Mouse (Mus musculus): ENCODE measurements around the gene Hnf4a. TPM values are rescaled to one million over a fixed set of nuclear protein-coding genes. Genes with fewer than 3 reads are reported as not detected.
A peak's percentile ranks its signal among the peaks of the same experiment; 100 is the strongest.

The Hnf4a gene
- polyA plus RNA-seq, 1 experiment, result not detected

DNA sequence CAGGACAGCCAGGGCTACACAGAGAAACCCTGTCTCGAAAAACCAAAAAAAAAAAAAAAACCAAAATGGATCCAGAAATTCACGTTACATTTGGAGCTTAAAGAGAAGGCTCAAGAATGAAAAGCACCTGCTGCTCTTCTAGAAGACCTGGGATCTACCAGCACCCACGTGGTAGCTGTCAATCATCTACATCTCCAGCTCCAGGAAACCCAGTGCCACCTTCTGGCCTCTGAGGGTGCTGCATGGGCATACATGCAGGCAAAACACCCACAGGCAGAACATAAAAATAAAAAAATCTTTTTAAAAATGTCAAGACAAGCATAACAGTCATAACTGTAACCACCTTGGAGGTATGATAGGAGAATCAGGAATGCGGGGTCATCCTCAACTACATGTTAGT is 91.1 kb downstream of the Hnf4a start:
- H3K27me3 ChIP-seq (ENCODE audit: control insufficient read depth, insufficient read depth, insufficient read length), result no peaks in the 10 kb centered on the region
- H3ac ChIP-seq (ENCODE audit: control insufficient read depth, insufficient read length, low read depth), result no peak overlapping the region
- no peak overlapping the region for H3K4me3 ChIP-seq (ENCODE audit: insufficient read depth, poor library complexity, severe bottlenecking)
- TF ChIP-seq FOSL1 (IDR thresholded peaks at IDR 0.05; ENCODE audit: insufficient read depth, low read length, poor library complexity, severe bottlenecking) (no peak), MYOD1 (IDR thresholded peaks at IDR 0.05; ENCODE audit: control insufficient read depth, insufficient read length, low read depth) (no peak), CTCF (IDR thresholded peaks at IDR 0.05; ENCODE audit: control insufficient read depth, insufficient read depth, insufficient read length) (peak; percentile 11), USF1 (IDR thresholded peaks at IDR 0.05; ENCODE audit: low read depth) (peak; percentile 13), MYOG (IDR thresholded peaks at IDR 0.05; ENCODE audit: control insufficient read depth, extremely low read depth, insufficient read length) (no peak), MAX (IDR thresholded peaks at IDR 0.05) (no peak)
- H3K79me3 ChIP-seq (ENCODE audit: low read depth), result no peaks in the 10 kb centered on the region
- H3K79me2 ChIP-seq (ENCODE audit: control insufficient read depth, insufficient read depth), result peaks cover 5% of the 10 kb centered on the region
- no peaks in the 10 kb centered on the region for H3K36me3 ChIP-seq (ENCODE audit: control insufficient read depth, insufficient read depth)

DNA sequence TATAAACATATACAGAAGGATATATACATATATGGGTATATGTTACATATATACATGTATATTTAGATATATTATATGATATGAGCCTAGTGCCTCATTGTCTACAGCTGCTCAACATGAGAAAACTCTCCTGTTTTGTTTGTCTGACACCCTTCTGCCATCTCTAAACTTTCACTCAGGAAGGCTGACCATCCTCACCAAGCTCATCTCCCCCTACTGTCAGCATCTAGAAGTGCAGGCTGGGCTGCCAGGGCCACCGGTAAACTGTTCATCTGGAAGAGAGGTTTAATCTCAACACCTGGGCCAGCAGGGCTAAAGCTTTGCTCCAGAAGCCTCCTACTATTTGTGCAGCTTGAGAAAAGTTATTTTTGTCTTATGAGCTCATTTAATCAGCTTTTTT is 92.6 kb downstream of the Hnf4a start:
- H3K27me3 ChIP-seq (ENCODE audit: control insufficient read depth, insufficient read depth, insufficient read length), result no peaks in the 10 kb centered on the region
- H3K36me3 ChIP-seq (ENCODE audit: control insufficient read depth, insufficient read depth), result no peaks in the 10 kb centered on the region
- H3ac ChIP-seq (ENCODE audit: control insufficient read depth, insufficient read length, low read depth), result no peak overlapping the region
- TF ChIP-seq USF1 (IDR thresholded peaks at IDR 0.05; ENCODE audit: low read depth) (no peak), CTCF (IDR thresholded peaks at IDR 0.05; ENCODE audit: control insufficient read depth, insufficient read depth, insufficient read length) (peak; percentile 53), FOSL1 (IDR thresholded peaks at IDR 0.05; ENCODE audit: insufficient read depth, low read length, poor library complexity, severe bottlenecking) (no peak)
- H3K79me2 ChIP-seq (ENCODE audit: control insufficient read depth, insufficient read depth), result peaks cover 19% of the 10 kb centered on the region
- no peak overlapping the region for H3K4me3 ChIP-seq (ENCODE audit: insufficient read depth, poor library complexity, severe bottlenecking)
- H3K79me3 ChIP-seq (ENCODE audit: low read depth), result peaks cover 2% of the 10 kb centered on the region

GRCm38 (mm10) chr2:163601066-163601465 is 94.5 kb downstream of the Hnf4a start:
- Histone ChIP-seq H3K36me3 (ENCODE audit: control insufficient read depth, insufficient read depth) (no peaks in the 10 kb centered on the region), H3K27me3 (ENCODE audit: control insufficient read depth, insufficient read depth, insufficient read length) (no peaks in the 10 kb centered on the region), H3K79me3 (ENCODE audit: low read depth) (peaks cover 2% of the 10 kb centered on the region), H3ac (ENCODE audit: control insufficient read depth, insufficient read length, low read depth) (no peak overlapping the region), H3K79me2 (ENCODE audit: control insufficient read depth, insufficient read depth) (peaks cover 29% of the 10 kb centered on the region), H3K4me3 (ENCODE audit: insufficient read depth, poor library complexity, severe bottlenecking) (no peak overlapping the region)
- TF ChIP-seq MYOD1 (IDR thresholded peaks at IDR 0.05; ENCODE audit: control insufficient read depth, insufficient read length, low read depth) (no peak), CEBPB (IDR thresholded peaks at IDR 0.05; ENCODE audit: low read depth) (no peak), MYOG (IDR thresholded peaks at IDR 0.05; ENCODE audit: control insufficient read depth, extremely low read depth, insufficient read length) (no peak), FOSL1 (IDR thresholded peaks at IDR 0.05; ENCODE audit: insufficient read depth, low read length, poor library complexity, severe bottlenecking) (no peak), CTCF (IDR thresholded peaks at IDR 0.05; ENCODE audit: control insufficient read depth, insufficient read depth, insufficient read length) (no peak), USF1 (IDR thresholded peaks at IDR 0.05; ENCODE audit: low read depth) (no peak), MAX (IDR thresholded peaks at IDR 0.05) (no peak)

GRCm38 (mm10) chr2:163601712-163602100 is 95.1 kb downstream of the Hnf4a start:
- Histone ChIP-seq H3K4me3 (ENCODE audit: insufficient read depth, poor library complexity, severe bottlenecking) (no peak overlapping the region), H3K36me3 (ENCODE audit: control insufficient read depth, insufficient read depth) (no peaks in the 10 kb centered on the region), H3K79me3 (ENCODE audit: low read depth) (peaks cover 2% of the 10 kb centered on the region), H3K27me3 (ENCODE audit: control insufficient read depth, insufficient read depth, insufficient read length) (no peaks in the 10 kb centered on the region), H3K79me2 (ENCODE audit: control insufficient read depth, insufficient read depth) (peaks cover 29% of the 10 kb centered on the region), H3ac (ENCODE audit: control insufficient read depth, insufficient read length, low read depth) (peak overlapping the region; percentile 63)
- TF ChIP-seq MYOD1 (IDR thresholded peaks at IDR 0.05; ENCODE audit: control insufficient read depth, insufficient read length, low read depth) (no peak), CEBPB (IDR thresholded peaks at IDR 0.05; ENCODE audit: low read depth) (no peak), MYOG (IDR thresholded peaks at IDR 0.05; ENCODE audit: control insufficient read depth, extremely low read depth, insufficient read length) (no peak), FOSL1 (IDR thresholded peaks at IDR 0.05; ENCODE audit: insufficient read depth, low read length, poor library complexity, severe bottlenecking) (no peak), MAX (IDR thresholded peaks at IDR 0.05) (no peak), CTCF (IDR thresholded peaks at IDR 0.05; ENCODE audit: control insufficient read depth, insufficient read depth, insufficient read length) (no peak), USF1 (IDR thresholded peaks at IDR 0.05; ENCODE audit: low read depth) (no peak)

- Histone ChIP-seq H3K79me2 (ENCODE audit: control insufficient read depth, insufficient read depth) (peaks cover 29% of the 10 kb centered on the region), H3K4me3 (ENCODE audit: insufficient read depth, poor library complexity, severe bottlenecking) (peak within 1 kb of the TSS; percentile 96), H3ac (ENCODE audit: control insufficient read depth, insufficient read length, low read depth) (peak within 1 kb of the TSS; percentile 92), H3K79me3 (ENCODE audit: low read depth) (peaks cover 2% of the 10 kb centered on the region), H3K36me3 (ENCODE audit: control insufficient read depth, insufficient read depth) (no peaks in the 10 kb centered on the region), H3K27me3 (ENCODE audit: control insufficient read depth, insufficient read depth, insufficient read length) (no peaks in the 10 kb centered on the region)
- TF ChIP-seq CEBPB (IDR thresholded peaks at IDR 0.05; ENCODE audit: low read depth) (no peak), MAX (IDR thresholded peaks at IDR 0.05) (peak; percentile 66), CTCF (IDR thresholded peaks at IDR 0.05; ENCODE audit: control insufficient read depth, insufficient read depth, insufficient read length) (peak; percentile 66)
Measured at GRCm38 (mm10) chr2:163602101-163602971, 95.7 kb downstream of the Hnf4a start, which contains the start of gene Ttpal. Gene Ttpal (plus strand): TSS chr2:163602314.

DNA sequence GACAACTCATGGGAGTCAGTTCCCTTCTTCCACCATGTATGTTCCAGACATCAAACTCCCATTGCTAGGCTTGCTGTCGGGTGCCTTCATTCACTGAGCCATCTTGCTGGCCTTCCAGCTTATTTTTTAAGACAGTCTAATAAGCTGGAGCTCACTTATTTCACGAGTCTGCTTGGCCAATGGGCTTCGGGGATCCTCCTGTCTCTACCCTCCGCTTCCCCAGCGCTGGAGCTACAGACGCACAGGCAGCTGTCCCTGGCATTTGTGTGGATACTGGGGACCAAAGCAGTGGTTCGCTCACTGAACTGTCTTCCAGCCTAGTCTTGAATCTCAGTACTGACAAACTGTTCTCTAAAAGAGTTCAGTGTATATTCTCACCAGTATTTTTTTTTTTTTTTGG is 99.6 kb downstream of the Hnf4a start:
- no peak for TF ChIP-seq CTCF (IDR thresholded peaks at IDR 0.05; ENCODE audit: control insufficient read depth, insufficient read depth, insufficient read length)
- Histone ChIP-seq H3K4me3 (ENCODE audit: insufficient read depth, poor library complexity, severe bottlenecking) (no peak overlapping the region), H3K79me3 (ENCODE audit: low read depth) (peaks cover 2% of the 10 kb centered on the region), H3K79me2 (ENCODE audit: control insufficient read depth, insufficient read depth) (peaks cover 29% of the 10 kb centered on the region), H3K27me3 (ENCODE audit: control insufficient read depth, insufficient read depth, insufficient read length) (no peaks in the 10 kb centered on the region), H3ac (ENCODE audit: control insufficient read depth, insufficient read length, low read depth) (no peak overlapping the region), H3K36me3 (ENCODE audit: control insufficient read depth, insufficient read depth) (peaks cover 15% of the 10 kb centered on the region)

Data from C2C12 (cell line).